Mouse (Mus musculus): Measurements from ENCODE around the gene Mrpl38.

The Mrpl38 gene

GRCm38 (mm10) chr11:116111067-116111466 lies 27.6 kb downstream of the Mrpl38 start:
- no peak for DNase-seq (ENCODE audit: low read depth, low spot score)

DNA sequence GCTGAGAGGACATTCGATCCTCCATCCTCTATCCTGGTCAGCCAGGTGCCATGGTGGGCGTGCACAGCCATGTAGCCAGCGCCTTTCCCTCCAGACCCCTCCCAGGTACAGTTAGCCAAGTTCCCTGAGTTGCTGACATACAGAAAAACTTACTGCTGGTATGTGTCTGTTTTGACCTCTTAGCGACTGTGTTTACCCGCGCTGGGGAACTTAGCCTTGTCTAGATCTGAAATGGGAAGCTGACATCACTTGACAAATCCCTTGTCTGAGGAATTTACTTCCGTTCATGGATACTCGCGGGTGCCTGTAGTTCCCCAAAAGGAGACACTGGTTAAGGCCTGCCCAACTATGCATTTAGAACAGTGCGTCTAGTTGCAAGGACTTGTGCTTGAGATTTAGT lies 28.1 kb downstream of the Mrpl38 start:
- no peak for DNase-seq (ENCODE audit: low read depth, low spot score)

- no peak for DNase-seq (ENCODE audit: low read depth, low spot score)
Observed at GRCm38 (mm10) chr11:116110131-116110530, 28.5 kb downstream of the Mrpl38 start.

DNA sequence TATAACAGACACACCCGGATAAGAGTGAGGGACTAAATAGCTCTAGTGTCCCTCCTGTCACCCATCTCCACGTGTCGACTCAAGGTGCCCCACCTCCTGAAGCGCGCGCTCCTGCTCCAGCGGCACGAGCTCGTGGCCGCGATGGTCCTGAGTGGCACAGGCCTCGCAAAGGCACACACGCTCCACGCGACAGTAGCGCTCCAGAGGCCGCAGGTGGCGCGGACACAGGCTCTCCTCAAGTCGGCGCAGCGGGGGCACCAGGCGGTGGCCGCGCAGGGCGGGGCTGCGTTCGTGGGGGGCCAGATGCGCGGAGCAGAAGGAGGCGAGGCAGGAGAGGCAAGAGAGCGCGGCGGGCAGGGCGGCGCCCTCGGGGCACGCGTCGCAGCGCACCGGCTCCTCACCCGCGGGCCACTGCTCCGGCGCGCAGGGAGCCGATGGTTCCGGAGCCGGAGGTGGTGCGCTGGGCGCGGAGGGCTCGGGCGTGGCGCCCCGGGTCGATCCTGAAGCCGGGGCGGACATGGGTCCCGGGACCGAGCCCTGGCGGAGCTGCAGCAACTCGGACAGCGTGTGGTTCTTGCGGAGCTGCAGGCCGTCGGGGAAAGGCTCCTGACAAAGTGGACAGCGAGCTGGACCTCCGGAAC lies 29.1 kb downstream of the Mrpl38 start:
- no peak for DNase-seq (ENCODE audit: low read depth, low spot score)

DNA sequence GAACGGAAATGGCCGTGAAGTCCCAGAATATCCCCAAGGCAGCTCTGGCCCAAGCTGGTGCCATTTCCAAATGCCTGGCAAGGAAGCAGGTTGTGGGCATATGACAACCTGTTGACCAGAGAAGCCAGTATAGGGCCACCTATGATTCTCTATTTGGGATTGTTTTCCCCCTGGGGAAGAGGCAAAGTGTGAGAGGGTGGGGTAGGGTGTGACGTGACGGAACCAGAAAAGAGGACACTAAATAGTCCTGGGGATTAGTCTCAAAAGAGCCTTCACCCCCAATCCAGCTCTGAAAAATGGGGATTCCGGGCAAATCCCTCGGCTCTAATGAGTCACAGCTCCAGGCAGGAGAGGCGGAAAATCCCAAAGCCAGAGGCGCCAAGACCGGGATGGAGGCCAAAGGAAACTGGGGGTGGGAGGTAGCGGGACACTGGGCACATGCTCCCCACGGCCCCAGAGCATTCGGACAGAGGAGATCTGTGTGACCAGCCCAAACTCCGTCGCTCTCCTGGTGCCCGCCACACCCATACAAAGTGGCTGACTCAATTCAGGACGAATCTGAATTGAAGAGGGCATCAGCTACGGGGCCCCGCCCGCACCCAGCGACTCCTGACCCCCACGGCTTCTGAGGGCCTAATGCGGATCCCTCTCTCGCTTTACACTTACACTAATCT lies 30.1 kb downstream of the Mrpl38 start:
- DNase-seq (ENCODE audit: low read depth, low spot score) = no peak

DNA sequence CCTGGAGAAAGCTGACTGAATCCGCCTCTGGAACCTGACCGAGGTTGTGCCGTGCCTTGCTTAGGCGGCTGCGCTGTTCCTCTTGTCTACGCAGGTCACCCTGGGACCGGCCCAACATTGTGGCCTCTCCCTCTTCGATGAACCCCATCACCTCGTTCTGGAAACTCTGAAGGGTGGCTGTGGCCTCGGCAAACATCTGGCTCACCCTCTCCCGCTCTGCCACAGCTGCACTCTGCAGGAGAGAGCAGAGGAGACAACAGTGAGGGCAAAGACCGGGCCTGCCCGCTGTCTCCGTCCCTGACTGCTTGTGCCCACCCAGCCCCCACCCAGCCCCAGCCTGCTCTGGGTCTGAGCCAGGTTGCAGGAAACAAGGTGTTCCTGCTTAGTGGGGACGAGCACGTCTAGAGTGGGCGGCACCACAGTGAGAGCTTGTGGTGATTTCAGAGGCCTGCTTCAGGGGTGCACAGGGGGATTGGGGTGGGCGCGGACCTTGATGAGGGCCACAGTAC lies 30.8 kb downstream of the Mrpl38 start:
- no peak for DNase-seq (ENCODE audit: low read depth, low spot score)

DNA sequence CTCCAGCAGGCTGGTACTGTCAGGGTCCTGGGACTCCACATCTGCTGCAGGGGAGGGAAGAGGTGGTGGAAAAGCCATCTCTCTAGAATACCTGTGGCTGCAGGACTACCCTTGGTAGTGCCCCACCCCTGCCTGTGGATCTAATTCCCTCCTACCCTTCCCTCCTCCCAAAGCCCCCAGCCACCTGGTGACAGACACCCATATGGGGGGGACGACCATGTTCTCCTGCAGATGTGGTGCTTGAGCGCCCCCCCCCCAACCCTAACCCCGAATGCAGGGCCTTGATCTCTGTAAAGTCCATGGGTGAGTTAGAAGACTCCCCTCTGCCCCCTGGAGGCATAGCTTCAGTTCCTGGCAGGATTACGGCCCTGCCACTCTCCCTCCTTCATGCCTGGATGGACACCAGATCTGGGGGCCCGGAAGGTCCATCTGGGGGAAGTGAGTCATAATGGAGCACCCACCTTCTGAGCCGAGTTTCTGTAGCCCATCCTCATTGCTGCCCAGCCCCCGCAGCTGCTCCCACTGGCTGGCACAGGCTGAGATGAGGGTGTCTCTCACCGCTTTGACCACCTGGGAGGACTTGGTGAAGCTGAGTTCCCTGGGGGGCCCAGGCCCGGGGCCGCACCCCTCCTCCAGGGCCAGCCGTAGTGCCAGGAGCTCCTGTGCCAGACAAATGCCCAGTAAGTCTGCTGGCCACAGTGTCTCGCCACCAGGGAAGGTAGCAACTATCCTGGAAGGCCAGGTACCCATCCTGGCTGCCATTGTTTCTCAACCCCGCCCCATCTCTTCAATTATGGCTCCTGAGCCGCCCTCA lies 31.5 kb downstream of the Mrpl38 start:
- no peak for DNase-seq (ENCODE audit: low read depth, low spot score)

DNA sequence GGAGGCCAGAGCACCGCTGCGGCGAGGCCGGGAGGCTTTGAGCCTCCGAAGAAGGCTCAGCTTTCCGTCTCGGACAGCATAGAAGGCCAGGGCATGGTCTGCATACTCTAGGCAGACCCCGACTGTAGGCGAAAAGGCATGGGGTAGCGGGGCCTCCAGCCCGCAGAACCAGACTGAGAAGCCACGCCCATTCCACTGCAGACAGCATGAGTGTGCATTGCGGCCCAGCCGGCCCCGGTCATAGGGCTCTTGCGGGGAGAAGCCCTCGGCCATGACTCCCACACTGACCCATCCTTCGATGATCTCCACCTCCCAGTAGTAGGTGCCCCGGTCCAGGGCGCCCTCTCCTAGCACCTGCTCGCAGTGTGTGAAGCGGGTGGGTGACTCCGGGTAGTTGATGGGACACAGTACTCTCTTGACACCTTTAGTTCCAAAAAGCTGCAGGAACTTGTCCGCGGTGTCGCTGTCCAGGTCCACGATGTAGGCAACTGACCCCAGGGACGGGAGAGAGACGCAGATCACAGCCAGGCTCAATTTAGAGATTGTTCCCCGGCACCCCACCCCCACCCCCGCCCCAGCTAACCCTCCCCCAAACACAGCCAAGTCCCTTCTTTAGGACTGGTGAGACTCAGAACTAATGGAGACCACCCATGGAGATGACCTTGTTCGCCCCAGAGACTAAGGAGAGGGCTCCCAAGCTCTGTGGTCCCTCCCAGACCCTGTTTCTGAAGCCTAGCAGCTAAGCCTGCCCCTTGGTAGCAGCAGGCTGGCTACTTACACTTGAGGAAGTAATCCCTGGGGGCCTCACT lies 32.3 kb downstream of the Mrpl38 start:
- no peak for DNase-seq (ENCODE audit: low read depth, low spot score)

DNA sequence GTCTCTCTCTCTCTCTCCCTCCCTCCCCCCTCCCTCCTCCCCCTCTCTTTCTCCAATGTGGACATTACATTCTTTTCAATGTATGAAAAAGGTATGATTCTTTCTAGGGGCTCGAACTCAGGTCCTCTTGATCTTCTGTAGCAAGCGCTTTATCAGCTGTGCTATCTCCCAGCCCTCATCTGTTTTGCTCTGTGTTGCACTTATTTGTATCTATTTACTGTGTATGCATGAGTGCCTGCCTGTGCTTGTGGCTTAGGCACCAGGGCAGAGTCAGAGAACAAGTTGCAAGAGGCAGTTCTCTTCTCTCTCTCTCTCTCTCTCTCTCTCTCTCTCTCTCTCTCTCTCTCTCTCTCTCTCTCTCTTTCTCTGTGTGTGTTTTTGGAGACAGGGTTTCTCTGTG lies 33.6 kb downstream of the Mrpl38 start:
- no peak for DNase-seq (ENCODE audit: low read depth, low spot score)

DNA sequence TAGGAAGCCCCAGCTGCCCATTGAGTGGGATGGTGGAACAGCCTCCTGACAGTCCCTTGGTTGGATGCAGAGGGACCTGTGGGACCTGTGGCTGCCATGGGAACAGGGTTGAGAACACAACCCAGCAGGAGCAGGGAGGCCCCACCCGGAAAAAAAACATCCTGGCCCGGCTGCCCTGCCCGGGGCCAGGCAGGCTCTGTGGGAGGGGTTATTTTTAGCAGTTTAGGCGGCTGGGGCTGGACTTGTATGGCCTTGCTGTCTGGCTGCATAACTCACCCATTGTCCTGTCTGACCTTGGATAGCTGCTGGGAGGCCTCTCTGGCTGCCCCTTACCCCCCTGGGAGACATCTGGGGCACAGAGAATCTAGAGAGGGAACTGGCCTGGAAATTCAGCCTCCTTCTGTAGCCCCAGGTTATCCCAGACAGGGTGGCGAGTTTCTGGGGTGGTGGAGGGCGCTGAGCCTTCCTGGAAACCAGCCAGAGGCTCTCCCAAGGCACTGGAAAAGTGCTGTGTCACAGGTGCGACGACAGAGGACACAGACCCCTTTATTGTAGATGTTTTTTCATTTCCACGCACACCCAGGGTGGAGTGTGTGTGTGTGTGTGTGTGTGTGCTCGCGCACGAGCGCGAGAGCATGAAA lies 34.5 kb downstream of the Mrpl38 start:
- DNase-seq (ENCODE audit: low read depth, low spot score) = peak; percentile 51

DNA sequence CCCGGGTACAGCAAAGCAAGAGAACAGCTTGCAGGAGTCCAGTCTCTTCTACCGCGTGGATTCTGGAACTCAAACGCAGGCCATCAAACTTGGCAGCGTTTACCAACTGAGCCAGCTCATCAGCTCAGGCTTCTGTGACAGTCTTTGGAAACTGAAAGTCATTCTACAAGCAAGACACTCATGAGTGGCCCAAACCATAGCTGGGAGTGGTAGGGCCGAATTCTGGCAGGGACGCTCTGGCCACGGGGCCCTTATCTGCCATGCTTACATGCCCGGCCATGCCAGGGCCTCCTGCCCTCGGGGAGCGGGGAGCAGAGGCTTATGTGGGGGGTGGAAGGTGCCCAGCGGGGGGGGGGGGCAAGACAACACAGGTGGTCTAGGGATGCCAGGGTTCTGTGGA lies 35.1 kb downstream of the Mrpl38 start:
- no peak for DNase-seq (ENCODE audit: low read depth, low spot score)

GRCm38 (mm10) chr11:116102472-116102871 lies 36.2 kb downstream of the Mrpl38 start:
- DNase-seq (ENCODE audit: low read depth, low spot score) = no peak

- DNase-seq (ENCODE audit: low read depth, low spot score) = no peak
Observed at GRCm38 (mm10) chr11:116101931-116102381, 36.7 kb downstream of the Mrpl38 start.

DNA sequence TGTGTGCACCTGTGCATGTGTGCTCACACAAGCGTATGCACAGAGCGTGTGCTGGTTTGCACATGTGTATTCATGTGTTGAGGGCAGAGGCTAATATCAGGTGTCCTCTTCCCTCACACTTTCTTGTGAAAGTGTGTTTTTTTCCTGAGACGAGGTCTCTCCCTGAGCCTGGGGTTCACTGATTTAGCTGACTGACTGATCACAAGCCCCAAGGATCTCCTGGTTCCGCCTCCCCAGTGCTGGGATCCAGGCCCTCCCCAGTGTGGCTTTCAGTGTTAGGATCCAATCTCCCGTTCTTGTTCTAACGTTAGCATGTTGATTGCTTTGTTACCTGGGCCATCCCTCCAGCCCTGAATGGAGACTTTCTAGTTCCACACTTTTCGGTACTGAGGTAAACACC lies 37.8 kb downstream of the Mrpl38 start:
- no peak for DNase-seq (ENCODE audit: low read depth, low spot score)

DNA sequence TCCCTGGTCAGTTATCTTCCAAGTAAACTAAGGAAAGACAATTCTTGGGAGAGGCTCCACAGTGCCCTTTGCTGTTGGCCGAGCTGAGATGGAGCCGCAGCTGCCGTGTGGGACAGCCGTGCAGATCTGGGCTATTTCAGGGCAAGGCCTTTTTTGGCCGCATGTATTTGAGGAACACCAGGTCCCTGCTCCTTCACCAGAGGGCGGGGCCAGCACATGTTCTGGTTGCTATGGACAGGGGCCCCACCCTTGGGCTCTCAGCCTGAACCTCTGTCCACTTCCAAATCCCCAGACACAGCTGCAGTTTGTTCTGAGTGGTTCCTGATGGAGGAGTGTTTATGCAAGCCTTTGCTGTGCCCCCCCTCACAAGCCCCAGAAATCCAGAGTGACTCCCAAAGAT lies 38.3 kb downstream of the Mrpl38 start:
- DNase-seq (ENCODE audit: low read depth, low spot score) = no peak

- no peak for DNase-seq (ENCODE audit: low read depth, low spot score)
Observed at GRCm38 (mm10) chr11:116099462-116099861, 39.2 kb downstream of the Mrpl38 start.

DNA sequence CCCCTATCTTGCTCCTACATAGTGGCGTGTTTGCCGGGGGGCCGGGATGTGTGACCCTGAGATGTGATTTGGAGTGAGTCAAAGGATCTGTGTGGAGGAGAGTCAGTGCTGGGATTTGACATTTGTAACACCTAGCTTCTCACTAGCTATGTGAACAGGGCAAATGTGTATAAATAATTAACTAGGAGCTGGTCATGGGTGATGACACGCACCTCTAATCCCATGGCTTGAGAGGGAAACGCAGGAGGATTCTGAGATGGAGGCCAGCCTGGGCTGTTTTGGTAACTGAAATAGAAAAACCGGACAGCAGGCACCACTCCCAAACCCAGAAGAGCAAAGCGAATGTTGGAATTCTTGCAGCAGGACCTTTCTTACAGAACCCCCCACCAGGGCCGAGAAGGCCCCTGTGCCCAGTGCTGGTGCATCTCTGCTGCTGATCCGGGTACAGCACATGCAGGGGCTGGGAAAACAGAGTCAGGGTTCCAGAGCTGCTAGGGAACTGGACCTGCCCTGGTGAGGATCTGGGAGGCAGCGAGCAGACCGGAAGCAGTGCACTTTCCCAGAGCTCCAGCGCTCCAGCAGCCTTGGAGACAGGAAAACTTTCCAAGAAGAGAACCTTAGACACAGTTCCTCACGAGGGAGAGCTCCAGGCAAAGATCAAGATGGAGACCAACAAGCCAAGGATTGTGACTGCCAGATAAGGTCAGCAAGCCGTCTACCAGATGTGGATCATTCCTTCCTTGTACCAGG lies 39.8 kb downstream of the Mrpl38 start:
- DNase-seq (ENCODE audit: low read depth, low spot score) = no peak

DNA sequence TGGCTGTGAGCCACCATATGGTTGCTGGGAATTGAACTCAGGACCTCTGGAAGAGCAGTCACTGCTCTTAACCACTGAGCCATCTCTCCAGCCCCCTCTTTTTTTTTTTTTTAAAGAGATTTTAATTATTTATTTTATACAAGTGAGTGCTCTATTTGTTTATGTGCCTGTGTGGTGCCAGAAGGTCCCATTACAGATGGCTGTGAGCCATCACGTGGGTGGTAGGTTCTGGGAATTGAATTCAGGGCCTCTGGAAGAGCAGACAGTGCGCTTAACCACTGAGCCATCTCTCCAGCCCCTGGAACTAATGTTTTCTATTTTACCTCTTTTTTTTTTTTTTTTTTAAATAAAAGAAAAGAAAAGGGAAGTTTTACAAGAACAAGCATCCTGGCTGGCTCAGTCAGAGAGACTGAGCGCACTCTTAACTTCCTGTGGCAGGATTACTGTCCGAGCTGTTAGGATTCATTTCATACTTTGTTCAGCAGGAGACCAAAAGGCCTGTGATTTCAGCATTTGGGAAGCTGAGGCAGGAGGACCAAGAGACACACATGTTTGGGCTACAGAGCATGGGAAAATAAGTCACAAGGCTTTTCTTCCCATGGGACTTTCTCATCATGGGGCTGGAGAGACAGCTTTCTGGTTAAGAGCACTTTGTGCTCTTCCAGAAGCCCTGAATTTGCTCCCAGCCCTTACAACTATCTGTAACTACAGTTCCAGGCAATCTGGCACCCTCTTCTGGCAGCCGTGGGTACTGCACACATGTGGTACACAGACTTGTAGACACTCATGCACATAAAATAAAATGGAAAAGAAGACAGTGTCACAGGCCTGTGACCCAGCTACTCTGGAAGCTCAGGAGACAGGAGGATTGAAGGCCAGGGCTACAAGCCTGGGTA lies 42.2 kb downstream of the Mrpl38 start:
- no peak for DNase-seq (ENCODE audit: low read depth, low spot score)

- no peak for DNase-seq (ENCODE audit: low read depth, low spot score)
Observed at GRCm38 (mm10) chr11:116095573-116095972, 43.1 kb downstream of the Mrpl38 start.

Measured in forelimb bud, embryonic 11.5 days (tissue).